Mouse (Mus musculus): ENCODE measurements at regions not wholly inside any gene's neighbourhood (a gene's known extent, or its start where the extent isn't known, plus 50 kb on each side); places are given as distances from the start of the nearest gene placed in this dataset.
"Not testable (repeated sequence)": the region's sequence is repeated elsewhere in the genome, so short reads cannot be mapped to it uniquely, and the experiment has no call there.

GRCm38 (mm10) chr3:8310379-8311128 is 1299.3 kb downstream of the Zfp704 start:
- no peak for ATAC-seq (replicated peaks; ENCODE audit: poor library complexity)

GRCm38 (mm10) chr3:8307296-8307695 is 1302.6 kb downstream of the Zfp704 start:
- ATAC-seq (replicated peaks; ENCODE audit: poor library complexity): no peak

- ATAC-seq (replicated peaks; ENCODE audit: poor library complexity): no peak
Measured at GRCm38 (mm10) chr3:8304784-8305183, 1305.1 kb downstream of the Zfp704 start.

GRCm38 (mm10) chr3:8293036-8293435 is 1316.8 kb downstream of the Zfp704 start:
- no peak for ATAC-seq (replicated peaks; ENCODE audit: poor library complexity)

GRCm38 (mm10) chr3:8289558-8289957 is 1320.3 kb downstream of the Zfp704 start:
- ATAC-seq (replicated peaks; ENCODE audit: poor library complexity): no peak

- no peak for ATAC-seq (replicated peaks; ENCODE audit: poor library complexity)
Measured at GRCm38 (mm10) chr3:8288437-8288836, 1321.4 kb downstream of the Zfp704 start.

GRCm38 (mm10) chr3:8284655-8285428 is 1325.0 kb downstream of the Zfp704 start:
- no peak for ATAC-seq (replicated peaks; ENCODE audit: poor library complexity)

GRCm38 (mm10) chr3:8282411-8282810 is 1327.5 kb downstream of the Zfp704 start:
- no peak for ATAC-seq (replicated peaks; ENCODE audit: poor library complexity)

GRCm38 (mm10) chr3:8276661-8277060 is 1333.2 kb downstream of the Zfp704 start:
- ATAC-seq (replicated peaks; ENCODE audit: poor library complexity): no peak

GRCm38 (mm10) chr3:8270935-8271298 is 1339.0 kb downstream of the Zfp704 start:
- no peak for ATAC-seq (replicated peaks; ENCODE audit: poor library complexity)

- no peak for ATAC-seq (replicated peaks; ENCODE audit: poor library complexity)
Measured at GRCm38 (mm10) chr3:8270009-8270934, 1339.6 kb downstream of the Zfp704 start.

- no peak for ATAC-seq (replicated peaks; ENCODE audit: poor library complexity)
Measured at GRCm38 (mm10) chr3:8265783-8266182, 1344.1 kb downstream of the Zfp704 start.

- no peak for ATAC-seq (replicated peaks; ENCODE audit: poor library complexity)
Measured at GRCm38 (mm10) chr3:8264366-8265033, 1345.4 kb downstream of the Zfp704 start.

- no peak for ATAC-seq (replicated peaks; ENCODE audit: poor library complexity)
Measured at GRCm38 (mm10) chr3:8257293-8257692, 1352.6 kb downstream of the Zfp704 start.

- ATAC-seq (replicated peaks; ENCODE audit: poor library complexity): no peak
Measured at GRCm38 (mm10) chr3:8252311-8252710, 1357.6 kb downstream of the Zfp704 start.

- no peak for ATAC-seq (replicated peaks; ENCODE audit: poor library complexity)
Measured at GRCm38 (mm10) chr3:8248911-8249310, 1361.0 kb downstream of the Zfp704 start.

GRCm38 (mm10) chr3:8245822-8246221 is 1364.1 kb downstream of the Zfp704 start:
- ATAC-seq (replicated peaks; ENCODE audit: poor library complexity): not testable (repeated sequence)

- ATAC-seq (replicated peaks; ENCODE audit: poor library complexity): peak; percentile 89
Measured at GRCm38 (mm10) chr3:8245195-8245789, 1364.6 kb downstream of the Zfp704 start.

- not testable (repeated sequence) for ATAC-seq (replicated peaks; ENCODE audit: poor library complexity)
Measured at GRCm38 (mm10) chr3:8244526-8245194, 1365.2 kb downstream of the Zfp704 start.
